Mouse (Mus musculus): ENCODE data around the gene Pcnx2. TPM values are rescaled to one million over a fixed set of nuclear protein-coding genes. Genes with fewer than 3 reads are reported as not detected.

The Pcnx2 gene
- polyA plus RNA-seq, 1 experiment, result 54.4 TPM

DNA sequence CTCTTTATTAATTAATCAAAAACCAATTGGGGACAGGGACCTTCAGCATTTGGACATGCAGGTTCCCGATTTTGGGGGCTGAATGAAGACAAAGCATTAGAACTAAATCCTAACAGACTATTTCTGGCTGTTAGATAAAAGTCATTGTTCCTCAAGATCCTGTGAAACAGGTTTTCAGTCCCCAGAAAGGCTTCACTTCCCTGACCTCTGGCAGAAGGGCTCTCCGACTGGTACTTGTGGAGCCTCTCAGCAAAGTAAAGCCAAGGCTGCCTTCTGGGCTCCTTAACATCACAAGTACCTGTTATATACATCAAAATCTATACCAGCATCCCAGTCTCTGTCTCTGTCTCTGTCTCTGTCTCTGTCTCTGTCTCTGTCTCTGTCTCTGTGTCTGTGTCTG lies 7.2 kb upstream of the Pcnx2 start:
- no peak for TF ChIP-seq POLR2A (IDR thresholded peaks at IDR 0.05; ENCODE audit: extremely low read depth, insufficient read depth, low read length)
- no peak for TF ChIP-seq CTCF (IDR thresholded peaks at IDR 0.05; ENCODE audit: extremely low read depth, insufficient read depth, low read length)
- no peak overlapping the region for H3K27ac ChIP-seq (ENCODE audit: insufficient read depth, low read length)
- no peak overlapping the region for H3K4me3 ChIP-seq (ENCODE audit: insufficient read depth, low read length)
- peaks cover 4% of the 10 kb centered on the region; the same call in 1 of the 2 replicates for H3K4me1 ChIP-seq (ENCODE audit: control insufficient read depth, insufficient read depth, low read length)

DNA sequence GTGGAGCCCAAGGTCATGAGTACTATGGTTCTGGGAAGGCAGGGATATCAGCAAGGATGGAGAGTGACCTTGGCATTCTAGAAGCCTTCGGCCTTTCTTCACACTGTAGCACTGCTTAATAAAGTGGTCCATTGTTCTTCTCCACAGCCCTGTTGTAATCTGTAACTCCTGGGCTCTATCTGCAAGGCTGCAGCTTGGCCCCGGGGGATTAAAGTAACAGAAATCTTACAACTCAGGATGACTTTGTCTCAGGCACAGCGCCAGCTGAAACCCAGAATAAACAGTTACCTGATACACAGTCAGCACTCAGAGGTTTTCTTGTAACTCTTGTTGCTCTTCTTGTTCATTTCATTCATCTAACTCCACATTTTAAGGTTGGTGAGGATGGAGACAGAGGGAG lies 4.4 kb upstream of the Pcnx2 start:
- TF ChIP-seq POLR2A (IDR thresholded peaks at IDR 0.05; ENCODE audit: extremely low read depth, insufficient read depth, low read length) (no peak), CTCF (IDR thresholded peaks at IDR 0.05; ENCODE audit: extremely low read depth, insufficient read depth, low read length) (no peak)
- H3K4me1 ChIP-seq (ENCODE audit: control insufficient read depth, insufficient read depth, low read length), result peaks cover 4% of the 10 kb centered on the region; the same call in 1 of the 2 replicates
- 0 out of 2 replicates have a peak overlapping the region, but pooled peaks have one; percentile 17 for H3K27ac ChIP-seq (ENCODE audit: insufficient read depth, low read length)
- H3K4me3 ChIP-seq (ENCODE audit: insufficient read depth, low read length), result no peak overlapping the region

DNA sequence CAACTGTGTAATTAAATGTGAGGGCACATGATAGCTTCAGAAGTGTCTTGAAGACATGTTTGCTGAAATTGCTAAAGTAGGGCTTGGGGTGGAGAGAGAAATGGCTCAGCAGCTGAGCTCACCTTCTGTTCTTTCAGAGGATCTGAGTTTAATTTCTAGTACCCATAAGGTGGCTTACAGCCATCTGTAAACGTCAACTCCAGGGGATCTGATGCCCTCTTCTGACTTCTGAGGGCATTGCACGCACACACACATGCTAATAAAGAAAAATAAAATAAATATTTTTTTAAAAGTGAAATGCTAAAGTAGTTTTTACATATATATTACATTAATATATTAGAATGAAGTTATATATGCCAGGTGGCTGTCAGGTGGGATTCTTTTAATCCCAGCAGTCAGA lies 3.0 kb upstream of the Pcnx2 start:
- no peak overlapping the region for H3K4me3 ChIP-seq (ENCODE audit: insufficient read depth, low read length)
- H3K27ac ChIP-seq (ENCODE audit: insufficient read depth, low read length), result 0 out of 2 replicates have a peak overlapping the region, but pooled peaks have one; percentile 3
- TF ChIP-seq CTCF (IDR thresholded peaks at IDR 0.05; ENCODE audit: extremely low read depth, insufficient read depth, low read length) (0 out of 2 replicates have a peak, but pooled peaks have one; percentile 27), POLR2A (IDR thresholded peaks at IDR 0.05; ENCODE audit: extremely low read depth, insufficient read depth, low read length) (no peak)
- H3K4me1 ChIP-seq (ENCODE audit: control insufficient read depth, insufficient read depth, low read length), result peaks cover 4% of the 10 kb centered on the region; the same call in 1 of the 2 replicates

DNA sequence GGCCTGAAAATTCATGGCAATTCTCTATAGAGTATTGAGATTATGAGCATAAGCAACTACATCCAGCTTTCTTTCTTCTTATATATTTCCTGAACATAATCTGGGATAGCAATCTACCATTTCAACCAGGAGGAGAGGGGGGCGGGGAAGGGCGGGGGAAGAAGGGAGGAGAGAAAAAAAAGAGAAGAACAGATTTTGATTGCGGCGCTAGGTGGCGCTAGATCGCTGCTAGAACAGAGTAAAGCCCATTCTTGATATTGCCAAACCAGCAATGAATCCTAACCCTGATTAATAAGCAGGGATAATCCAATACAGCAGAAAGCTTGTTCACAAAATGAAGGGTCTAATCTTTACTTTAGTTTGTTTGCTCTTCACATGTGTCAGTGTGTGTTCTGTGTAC lies 782 bp upstream of the Pcnx2 start:
- Histone ChIP-seq H3K4me3 (ENCODE audit: insufficient read depth, low read length) (peak overlapping the region; percentile 81; the same call in 1 of the 2 replicates), H3K27ac (ENCODE audit: insufficient read depth, low read length) (peak overlapping the region; percentile 63; the same call in 1 of the 2 replicates), H3K4me1 (ENCODE audit: control insufficient read depth, insufficient read depth, low read length) (peaks cover 7% of the 10 kb centered on the region; the same call in 1 of the 2 replicates)
- TF ChIP-seq POLR2A (IDR thresholded peaks at IDR 0.05; ENCODE audit: extremely low read depth, insufficient read depth, low read length) (no peak), CTCF (IDR thresholded peaks at IDR 0.05; ENCODE audit: extremely low read depth, insufficient read depth, low read length) (peak; percentile 68)

DNA sequence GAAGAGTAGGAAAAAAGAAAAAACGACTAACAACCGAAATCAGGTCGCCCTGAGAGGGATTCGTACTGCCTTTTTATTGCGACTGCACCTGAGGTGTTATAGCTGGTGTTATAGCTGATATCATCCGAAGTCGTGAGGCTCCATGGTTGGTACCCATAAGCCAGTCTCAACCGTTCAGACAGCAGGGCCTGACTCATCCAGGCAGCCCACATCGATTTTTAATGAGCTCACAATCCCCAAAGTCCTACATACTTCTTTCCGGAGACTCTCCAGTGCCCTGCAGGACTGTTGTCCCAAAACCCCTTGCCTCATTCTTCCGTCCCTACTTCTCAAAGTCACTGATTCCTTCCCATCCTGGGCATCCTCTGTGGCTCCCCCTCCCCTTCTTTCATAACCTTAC lies 729 bp downstream of the Pcnx2 start:
- TF ChIP-seq POLR2A (IDR thresholded peaks at IDR 0.05; ENCODE audit: extremely low read depth, insufficient read depth, low read length) (no peak), CTCF (IDR thresholded peaks at IDR 0.05; ENCODE audit: extremely low read depth, insufficient read depth, low read length) (no peak)
- Histone ChIP-seq H3K27ac (ENCODE audit: insufficient read depth, low read length) (no peak overlapping the region), H3K4me3 (ENCODE audit: insufficient read depth, low read length) (peak overlapping the region; percentile 81), H3K4me1 (ENCODE audit: control insufficient read depth, insufficient read depth, low read length) (peaks cover 4% of the 10 kb centered on the region; the same call in 1 of the 2 replicates)

DNA sequence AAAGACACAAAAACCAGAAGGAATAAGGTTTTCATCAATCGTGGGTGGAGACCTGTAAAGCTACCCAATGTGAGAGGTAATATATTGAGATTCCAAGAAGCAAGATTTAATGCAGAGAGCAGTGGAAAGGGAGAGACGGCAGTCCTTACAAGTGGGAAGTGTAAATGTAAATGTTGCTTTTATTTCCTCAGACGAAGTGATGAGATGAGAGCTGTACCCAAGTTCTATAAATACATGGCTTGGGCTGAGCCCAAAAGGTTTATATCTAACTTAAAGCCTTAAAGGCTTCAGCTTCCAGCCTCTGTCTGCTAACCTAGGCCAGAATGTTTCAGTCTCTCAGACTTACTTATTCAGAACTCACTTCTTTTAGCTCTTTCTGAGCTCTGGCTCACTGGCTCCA lies 8.2 kb downstream of the Pcnx2 start:
- Histone ChIP-seq H3K4me1 (ENCODE audit: control insufficient read depth, insufficient read depth, low read length) (peaks cover 3% of the 10 kb centered on the region; the same call in 1 of the 2 replicates), H3K4me3 (ENCODE audit: insufficient read depth, low read length) (no peak overlapping the region), H3K27ac (ENCODE audit: insufficient read depth, low read length) (no peak overlapping the region)
- TF ChIP-seq POLR2A (IDR thresholded peaks at IDR 0.05; ENCODE audit: extremely low read depth, insufficient read depth, low read length) (no peak), CTCF (IDR thresholded peaks at IDR 0.05; ENCODE audit: extremely low read depth, insufficient read depth, low read length) (no peak)

DNA sequence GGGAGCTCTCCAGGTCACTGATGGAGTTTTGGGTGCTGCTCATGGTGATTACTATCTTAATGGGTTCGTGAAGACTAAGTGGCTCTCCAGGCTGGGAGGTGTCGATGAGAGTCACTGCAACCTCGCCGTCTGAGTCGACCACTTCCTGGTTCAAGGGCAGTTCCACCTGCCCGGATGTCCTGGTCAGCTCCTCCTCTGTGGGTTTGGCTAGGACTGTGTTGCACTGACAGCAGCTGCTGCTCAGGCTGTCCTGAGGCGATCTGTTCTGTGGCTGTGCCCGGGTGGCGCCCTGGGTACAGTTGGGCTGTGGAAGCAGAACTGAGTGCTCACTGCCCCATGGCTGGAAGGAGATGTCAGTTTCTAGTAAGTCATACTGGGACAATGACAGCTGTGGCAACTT lies 10.6 kb downstream of the Pcnx2 start:
- H3K4me3 ChIP-seq (ENCODE audit: insufficient read depth, low read length), result no peak overlapping the region
- no peak overlapping the region for H3K27ac ChIP-seq (ENCODE audit: insufficient read depth, low read length)
- TF ChIP-seq CTCF (IDR thresholded peaks at IDR 0.05; ENCODE audit: extremely low read depth, insufficient read depth, low read length) (no peak), POLR2A (IDR thresholded peaks at IDR 0.05; ENCODE audit: extremely low read depth, insufficient read depth, low read length) (no peak)
- H3K4me1 ChIP-seq (ENCODE audit: control insufficient read depth, insufficient read depth, low read length), result peaks cover 3% of the 10 kb centered on the region; the same call in 1 of the 2 replicates

DNA sequence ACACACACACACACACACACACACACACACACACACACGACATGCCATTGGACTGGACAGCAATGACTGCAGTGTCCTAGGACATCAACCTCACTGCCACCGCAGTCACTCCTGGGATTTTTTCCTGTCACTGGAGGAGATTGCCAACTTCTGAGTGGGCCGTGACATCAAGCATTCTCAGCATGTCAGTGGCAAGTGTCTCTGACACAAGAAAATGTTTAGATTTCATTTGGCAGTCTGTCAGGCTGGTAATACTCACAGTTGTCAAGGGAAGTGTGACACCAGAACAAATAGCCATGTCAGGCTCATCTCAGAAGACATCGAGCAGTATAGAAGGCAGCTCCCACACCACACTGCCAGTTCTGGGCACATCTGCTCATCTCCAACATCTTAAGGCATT lies 17.7 kb downstream of the Pcnx2 start:
- Histone ChIP-seq H3K4me1 (ENCODE audit: control insufficient read depth, insufficient read depth, low read length) (no peaks in the 10 kb centered on the region), H3K4me3 (ENCODE audit: insufficient read depth, low read length) (no peak overlapping the region), H3K27ac (ENCODE audit: insufficient read depth, low read length) (no peak overlapping the region)
- no peak for TF ChIP-seq CTCF (IDR thresholded peaks at IDR 0.05; ENCODE audit: extremely low read depth, insufficient read depth, low read length)
- no peak for TF ChIP-seq POLR2A (IDR thresholded peaks at IDR 0.05; ENCODE audit: extremely low read depth, insufficient read depth, low read length)

DNA sequence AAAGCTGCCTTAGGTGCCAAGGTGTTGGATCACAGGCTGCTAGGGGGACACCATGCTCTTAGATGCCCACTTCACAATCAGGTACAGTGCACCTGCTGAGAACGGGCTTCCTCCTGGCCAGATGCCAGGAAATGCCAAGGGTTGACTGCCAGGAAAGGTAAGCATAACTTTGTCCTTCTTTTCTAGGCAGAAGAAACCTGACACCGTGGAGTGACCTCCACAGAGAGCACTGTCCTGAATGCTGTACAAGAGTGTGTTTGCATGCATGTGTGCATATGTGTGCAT lies 24.9 kb downstream of the Pcnx2 start:
- TF ChIP-seq POLR2A (IDR thresholded peaks at IDR 0.05; ENCODE audit: extremely low read depth, insufficient read depth, low read length), result no peak
- no peak for TF ChIP-seq CTCF (IDR thresholded peaks at IDR 0.05; ENCODE audit: extremely low read depth, insufficient read depth, low read length)
- no peak overlapping the region for H3K4me3 ChIP-seq (ENCODE audit: insufficient read depth, low read length)
- peaks cover 14% of the 10 kb centered on the region for H3K4me1 ChIP-seq (ENCODE audit: control insufficient read depth, insufficient read depth, low read length)
- H3K27ac ChIP-seq (ENCODE audit: insufficient read depth, low read length), result no peak overlapping the region

DNA sequence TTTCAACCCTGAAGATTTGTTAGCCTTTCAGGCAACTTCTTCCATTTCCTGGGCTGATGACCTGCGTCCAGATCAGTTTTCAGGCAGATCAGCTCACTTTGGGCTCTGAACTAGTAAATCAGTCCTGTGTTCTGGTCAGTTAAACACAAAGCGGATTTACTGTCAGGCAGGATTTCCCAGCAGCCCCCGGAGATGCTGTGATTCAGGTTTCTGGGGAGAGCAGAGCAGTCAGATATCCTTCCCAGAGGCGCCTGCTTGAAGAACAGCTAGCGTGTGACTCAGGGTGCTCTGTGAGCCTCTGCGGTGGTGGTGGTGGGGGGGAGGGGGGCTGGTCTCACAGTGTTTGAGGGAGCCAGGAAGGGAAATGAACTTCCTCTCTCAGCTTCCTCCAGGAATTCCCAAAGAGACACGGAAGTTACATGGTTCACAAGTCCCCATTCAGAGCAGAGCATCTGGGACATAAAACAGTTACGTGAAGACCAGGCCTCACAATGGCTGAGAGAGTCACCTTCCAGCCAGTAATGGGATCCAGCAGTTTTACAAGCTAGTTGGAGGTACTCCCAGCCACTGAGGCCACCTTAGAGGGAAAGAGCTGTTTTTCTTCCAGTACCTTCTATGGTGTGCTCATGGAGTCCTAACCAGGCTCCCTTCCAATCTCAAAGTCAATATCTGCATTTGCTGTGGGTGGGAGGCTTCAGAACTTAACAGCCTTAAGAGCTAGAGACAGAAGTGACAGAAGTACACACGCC lies 25.4 kb downstream of the Pcnx2 start:
- no peak overlapping the region for H3K27ac ChIP-seq (ENCODE audit: insufficient read depth, low read length)
- no peak for TF ChIP-seq POLR2A (IDR thresholded peaks at IDR 0.05; ENCODE audit: extremely low read depth, insufficient read depth, low read length)
- TF ChIP-seq CTCF (IDR thresholded peaks at IDR 0.05; ENCODE audit: extremely low read depth, insufficient read depth, low read length), result no peak
- H3K4me1 ChIP-seq (ENCODE audit: control insufficient read depth, insufficient read depth, low read length), result peaks cover 14% of the 10 kb centered on the region

More for the DNA sequence above, 25.4 kb downstream of the Pcnx2 start:
- no peak overlapping the region for H3K4me3 ChIP-seq (ENCODE audit: insufficient read depth, low read length)
